Mouse (Mus musculus) C2C12 (cell line): ENCODE measurements around the gene Nmb. TPM values are rescaled to one million over a fixed set of nuclear protein-coding genes. Genes with fewer than 3 reads are reported as not detected.

Experiments
- H3K27me3 ChIP-seq: one replicate; pipeline ENCODE4 v1.6.1; 2011; ENCODE audit not compliant: control insufficient read depth, insufficient read depth, insufficient read length
- H3K36me3 ChIP-seq: one replicate; pipeline ENCODE4 v1.6.1; 2011; ENCODE audit not compliant: control insufficient read depth, insufficient read depth
- H3K4me3 ChIP-seq: one replicate; pipeline ENCODE4 v1.5.1; 2011; ENCODE audit warnings: mild to moderate bottlenecking, control low read depth; ENCODE audit not compliant: poor library complexity, insufficient read depth, severe bottlenecking
- H3K79me2 ChIP-seq: one replicate; pipeline ENCODE4 v1.6.1; 2011; ENCODE audit not compliant: control insufficient read depth, insufficient read depth
- H3K79me3 ChIP-seq: one replicate; pipeline ENCODE4 v1.6.1; 2011; ENCODE audit warnings: low read depth, control low read depth
- H3ac ChIP-seq: one replicate; pipeline ENCODE3; 2011; ENCODE audit warnings: low read depth; ENCODE audit not compliant: control insufficient read depth, insufficient read length
- CEBPB ChIP-seq: IDR thresholded peaks from one replicate; pipeline ENCODE4 v1.6.1; 2011; ENCODE audit warnings: low read depth, mild to moderate bottlenecking, control low read depth, moderate library complexity
- CTCF ChIP-seq: IDR thresholded peaks from one replicate; pipeline ENCODE4 v1.5.1; 2011; ENCODE audit not compliant: control insufficient read depth, insufficient read depth, insufficient read length
- FOSL1 ChIP-seq: IDR thresholded peaks from one replicate; pipeline ENCODE4 v1.8.0; 2011; ENCODE audit warnings: mild to moderate bottlenecking, low read length; ENCODE audit not compliant: poor library complexity, insufficient read depth, severe bottlenecking
- MAX ChIP-seq: IDR thresholded peaks from one replicate; pipeline ENCODE4 v1.6.1; 2011; ENCODE audit warnings: mild to moderate bottlenecking, control low read depth
- MYOD1 ChIP-seq: IDR thresholded peaks from one replicate; pipeline ENCODE4 v1.6.1; 2011; ENCODE audit warnings: low read depth; ENCODE audit not compliant: control insufficient read depth, insufficient read length
- MYOG ChIP-seq: IDR thresholded peaks from one replicate; pipeline ENCODE4 v1.6.1; 2011; ENCODE audit not compliant: control insufficient read depth, insufficient read length; ENCODE audit errors: extremely low read depth
- USF1 ChIP-seq: IDR thresholded peaks from one replicate; pipeline ENCODE4 v1.6.1; 2011; ENCODE audit warnings: low read depth, mild to moderate bottlenecking, control low read depth, moderate library complexity
- polyA plus RNA-seq: library from polyadenylated mRNA; unstranded; fragments of >200 nt; fragmentation: generic; extraction: Trizol; gene quantifications from one replicate; pipeline ENCODE4 v1.2.1, GENCODE M21; 2012; ENCODE audit warnings: missing spikeins

The Nmb gene
- polyA plus RNA-seq, 1 experiment, result 1.9 TPM

DNA sequence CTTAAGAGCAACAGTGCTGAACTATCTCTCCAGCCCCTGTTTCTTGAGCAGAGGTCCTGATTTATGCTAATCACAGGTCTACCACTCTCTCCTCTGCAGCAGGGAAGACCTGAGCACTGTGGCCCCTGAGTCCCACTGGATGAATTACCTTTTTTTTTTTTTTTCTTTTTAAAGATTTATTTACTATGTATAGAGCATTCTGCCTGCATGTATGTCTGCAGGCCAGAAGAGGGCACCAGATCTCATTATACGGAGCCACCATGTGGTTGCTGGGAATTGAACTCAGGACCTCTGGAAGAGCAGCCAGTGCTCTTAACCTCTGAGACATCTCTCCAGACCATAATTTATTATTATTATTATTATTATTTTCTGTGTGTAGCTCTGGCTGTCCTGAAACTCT, 19.2 kb downstream of the Nmb start:
- Histone ChIP-seq H3K79me2 (no peaks in the 10 kb centered on the region), H3K27me3 (no peaks in the 10 kb centered on the region), H3ac (no peak overlapping the region), H3K4me3 (no peak overlapping the region), H3K36me3 (no peaks in the 10 kb centered on the region), H3K79me3 (no peaks in the 10 kb centered on the region)
- TF ChIP-seq MAX (no peak), FOSL1 (no peak), CEBPB (no peak), USF1 (no peak)

DNA sequence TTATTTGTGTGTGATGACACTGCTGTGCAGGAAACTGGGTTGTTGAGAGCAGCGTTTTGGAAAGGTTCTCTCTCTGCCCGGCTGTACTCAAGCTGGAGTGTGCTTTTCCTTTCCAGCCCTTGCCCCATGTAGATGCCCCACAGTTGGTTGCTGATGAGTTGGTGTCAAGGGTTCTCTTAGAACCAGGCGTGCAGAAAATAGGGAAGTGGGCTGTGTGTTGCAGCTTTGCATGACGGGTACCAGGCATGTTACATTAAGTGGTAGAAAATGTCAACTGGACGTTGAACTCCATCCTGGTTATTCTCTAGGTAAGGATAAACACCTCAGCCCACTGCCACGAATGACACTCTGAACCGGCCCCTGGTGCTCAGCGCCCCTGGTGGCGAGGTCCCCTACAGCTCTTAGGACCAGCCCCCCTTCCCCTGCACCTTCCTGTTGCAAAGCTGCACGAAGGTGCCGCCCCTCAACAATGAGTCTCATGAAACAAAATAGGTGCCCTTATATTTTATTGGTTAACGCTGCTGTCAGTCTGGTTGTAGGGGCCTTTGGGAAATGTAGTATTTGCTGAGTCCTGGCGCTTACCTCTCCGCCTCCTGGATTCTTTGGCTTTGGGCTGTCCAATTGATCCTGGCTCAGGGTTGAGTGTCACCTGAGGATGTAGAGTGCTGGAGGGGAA, 21.9 kb downstream of the Nmb start:
- no peak overlapping the region for H3ac ChIP-seq
- H3K4me3 ChIP-seq, result no peak overlapping the region
- H3K36me3 ChIP-seq, result no peaks in the 10 kb centered on the region
- no peaks in the 10 kb centered on the region for H3K27me3 ChIP-seq
- H3K79me2 ChIP-seq, result no peaks in the 10 kb centered on the region
- TF ChIP-seq MAX, result no peak
- TF ChIP-seq FOSL1, result no peak
- TF ChIP-seq CEBPB, result no peak
- no peak for TF ChIP-seq MYOD1
- TF ChIP-seq USF1, result no peak
- no peak for TF ChIP-seq CTCF
- TF ChIP-seq MYOG, result no peak
- H3K79me3 ChIP-seq, result no peaks in the 10 kb centered on the region

DNA sequence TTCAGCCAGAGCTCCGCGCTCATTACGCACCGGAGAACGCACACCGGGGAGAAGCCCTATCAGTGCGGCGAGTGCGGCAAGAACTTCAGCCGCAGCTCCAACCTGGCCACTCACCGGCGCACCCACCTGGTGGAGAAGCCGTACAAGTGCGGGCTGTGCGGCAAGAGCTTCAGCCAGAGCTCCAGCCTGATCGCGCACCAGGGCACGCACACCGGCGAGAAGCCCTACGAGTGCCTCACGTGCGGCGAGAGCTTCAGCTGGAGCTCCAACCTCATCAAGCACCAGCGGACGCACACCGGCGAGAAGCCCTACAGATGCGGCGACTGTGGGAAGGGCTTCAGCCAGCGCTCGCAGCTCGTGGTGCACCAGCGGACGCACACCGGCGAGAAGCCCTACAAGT, 29.1 kb downstream of the Nmb start:
- no peak for TF ChIP-seq FOSL1
- TF ChIP-seq CEBPB, result no peak
- Histone ChIP-seq H3K36me3 (no peaks in the 10 kb centered on the region), H3K79me2 (no peaks in the 10 kb centered on the region), H3K4me3 (no peak overlapping the region), H3ac (no peak overlapping the region), H3K27me3 (no peaks in the 10 kb centered on the region), H3K79me3 (no peaks in the 10 kb centered on the region)

DNA sequence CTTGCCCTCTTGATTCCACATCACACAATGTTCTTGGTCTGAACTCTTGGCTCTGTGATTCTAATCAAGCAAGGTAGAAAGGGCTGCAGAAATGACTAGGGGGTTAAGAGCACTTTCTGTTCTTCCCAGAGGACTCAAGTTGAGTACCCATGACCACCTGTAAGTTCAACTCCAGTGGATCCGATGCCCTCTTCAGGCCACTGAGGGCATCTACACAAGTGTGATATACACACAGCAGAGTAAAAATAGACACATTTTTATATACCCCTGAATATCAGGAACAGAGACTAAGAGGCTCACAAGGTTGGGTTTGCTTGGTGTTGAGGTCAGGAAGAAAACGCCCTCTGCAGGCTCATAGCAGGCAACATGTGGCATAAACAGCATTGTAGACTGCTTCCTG, 31.2 kb downstream of the Nmb start:
- TF ChIP-seq MYOG (no peak), MAX (no peak), MYOD1 (no peak), CEBPB (no peak), CTCF (no peak), FOSL1 (no peak), USF1 (no peak)
- H3ac ChIP-seq, result no peak overlapping the region
- no peaks in the 10 kb centered on the region for H3K27me3 ChIP-seq
- H3K79me3 ChIP-seq, result no peaks in the 10 kb centered on the region
- H3K4me3 ChIP-seq, result no peak overlapping the region
- H3K79me2 ChIP-seq, result no peaks in the 10 kb centered on the region
- peaks cover under 1% of the 10 kb centered on the region for H3K36me3 ChIP-seq

DNA sequence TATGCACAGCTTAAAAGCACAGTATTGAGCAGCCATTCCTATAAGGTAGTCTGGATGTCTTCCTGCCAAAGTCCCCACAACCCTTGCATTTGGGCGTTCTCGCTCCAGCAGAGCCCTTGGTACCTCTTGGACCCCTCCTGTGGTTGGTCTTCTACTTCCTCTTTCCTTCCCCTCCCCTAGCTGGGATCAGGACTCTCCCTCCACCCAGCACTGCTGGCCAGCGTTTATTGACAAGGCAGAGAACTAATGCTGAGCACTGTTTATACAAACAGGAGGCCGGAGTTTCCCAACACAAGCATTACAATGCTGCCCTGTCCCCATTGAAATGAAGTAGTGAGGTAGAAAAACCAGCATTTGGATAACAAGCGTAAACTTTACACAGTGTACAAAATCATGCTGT, 31.8 kb downstream of the Nmb start:
- no peak overlapping the region for H3K4me3 ChIP-seq
- no peaks in the 10 kb centered on the region for H3K79me2 ChIP-seq
- H3K36me3 ChIP-seq, result peaks cover 7% of the 10 kb centered on the region
- H3K27me3 ChIP-seq, result no peaks in the 10 kb centered on the region
- no peaks in the 10 kb centered on the region for H3K79me3 ChIP-seq
- H3ac ChIP-seq, result no peak overlapping the region
- TF ChIP-seq CTCF, result no peak

DNA sequence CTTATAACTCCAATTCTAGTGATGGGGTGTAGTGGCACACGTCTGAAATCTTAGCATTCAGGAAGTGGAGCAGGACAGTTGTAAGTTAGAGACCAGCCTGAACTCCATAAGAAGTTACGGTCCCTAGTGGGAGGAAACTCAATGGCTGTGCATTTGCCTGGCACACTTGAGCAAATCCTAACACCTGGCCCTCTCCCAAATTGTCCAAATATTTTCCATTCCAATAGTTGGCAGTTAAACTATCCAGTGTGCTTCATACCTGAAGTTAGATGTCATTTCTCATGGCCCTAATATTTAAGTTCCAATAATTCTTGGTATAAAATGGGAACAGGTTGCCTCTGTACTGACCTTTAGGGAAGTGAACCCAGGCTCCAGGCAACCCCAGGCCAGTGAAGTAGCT, 36.2 kb downstream of the Nmb start:
- Histone ChIP-seq H3K79me2 (peaks cover 4% of the 10 kb centered on the region), H3K4me3 (no peak overlapping the region), H3K27me3 (no peaks in the 10 kb centered on the region), H3ac (no peak overlapping the region), H3K36me3 (peaks cover 15% of the 10 kb centered on the region), H3K79me3 (no peaks in the 10 kb centered on the region)
- TF ChIP-seq USF1 (no peak), CEBPB (no peak), MAX (no peak), MYOG (no peak), MYOD1 (no peak), FOSL1 (no peak), CTCF (no peak)
